Mouse (Mus musculus) MEL (cell line): ENCODE results near the gene 4921539E11Rik. TPM values are rescaled to one million over a fixed set of nuclear protein-coding genes. Genes with fewer than 3 reads are reported as not detected.

Source experiments
- DNase-seq: peaks from one replicate; pipeline ENCODE4 v3.0.0; 2011; ENCODE audit warnings: low read depth, low spot score
- H3K27ac ChIP-seq: 2 replicates; pipeline ENCODE4 v1.5.1; 2012; ENCODE audit warnings: low read depth, mild to moderate bottlenecking, control low read depth, low read length, moderate library complexity; ENCODE audit not compliant: control insufficient read depth
- H3K27me3 ChIP-seq, 2 experiments: fragments of 150-350 bp in 1 of 2; sonication (generic) in 1 of 2; 2 replicates each; pipeline ENCODE4 v1.6.1; 2012; ENCODE audit warnings: low read length in 2 of 2, mild to moderate bottlenecking in 2 of 2, improper control_type of control experiment in 1 of 2, moderate library complexity in 1 of 2; ENCODE audit not compliant: insufficient read depth in 2 of 2, control insufficient read depth in 1 of 2
- H3K36me3 ChIP-seq, 2 experiments: 2 replicates each; pipeline ENCODE4 v1.6.1; 2012 to 2014; ENCODE audit warnings: low read length in 2 of 2, improper control_type of control experiment in 1 of 2, inconsistent platforms in 1 of 2, mild to moderate bottlenecking in 1 of 2; ENCODE audit not compliant: insufficient read depth in 2 of 2, control insufficient read depth in 1 of 2
- H3K4me1 ChIP-seq, 2 experiments: fragments of 150-350 bp in 1 of 2; sonication (generic) in 1 of 2; 2 replicates each; pipeline ENCODE4 v1.6.1; 2012; ENCODE audit warnings: low read length in 2 of 2, improper control_type of control experiment in 1 of 2, mild to moderate bottlenecking in 1 of 2; ENCODE audit not compliant: insufficient read depth in 2 of 2, control insufficient read depth in 1 of 2
- H3K4me3 ChIP-seq, 2 experiments: fragments of 150-350 bp in 1 of 2; sonication (generic) in 1 of 2; 2 replicates each; pipeline ENCODE4 v1.5.1; 2012; ENCODE audit warnings: low read depth in 2 of 2, low read length in 2 of 2, mild to moderate bottlenecking in 2 of 2, moderate library complexity in 2 of 2, control low read depth in 1 of 2, improper control_type of control experiment in 1 of 2; ENCODE audit not compliant: control insufficient read depth in 1 of 2, insufficient read depth in 1 of 2
- H3K79me2 ChIP-seq: 2 replicates; pipeline ENCODE4 v1.6.1; 2012; ENCODE audit warnings: mild to moderate bottlenecking, low read length, moderate library complexity; ENCODE audit not compliant: control insufficient read depth, poor library complexity, insufficient read depth
- H3K9ac ChIP-seq: 2 replicates; pipeline ENCODE4 v1.6.1; 2012; ENCODE audit warnings: low read depth, mild to moderate bottlenecking, control low read depth, low read length, moderate library complexity; ENCODE audit not compliant: control insufficient read depth, poor library complexity, severe bottlenecking
- H3K9me3 ChIP-seq: fragments of 150-350 bp; sonication (generic); replicated peaks from 2 replicates; pipeline ENCODE4 v1.6.1; 2012; ENCODE audit warnings: mild to moderate bottlenecking, low read length, improper control_type of control experiment, moderate library complexity; ENCODE audit not compliant: insufficient read depth
- ELF1 ChIP-seq: IDR thresholded peaks from 2 replicates; pipeline ENCODE4 v1.6.1; 2014; ENCODE audit warnings: low read depth, mild to moderate bottlenecking, inconsistent platforms, low read length, improper control_type of control experiment, moderate library complexity
- EP300 ChIP-seq, 2 experiments: IDR thresholded peaks; 2 replicates each; pipeline ENCODE4 v1.6.1; 2011; ENCODE audit warnings: improper control_type of control experiment in 2 of 2, low read length in 2 of 2, low read depth in 1 of 2, mild to moderate bottlenecking in 1 of 2
- GATA1 ChIP-seq: IDR thresholded peaks from 2 replicates; pipeline ENCODE4 v1.6.1; 2011; ENCODE audit warnings: low read depth, low read length, improper control_type of control experiment
- KAT2A ChIP-seq: conservative IDR thresholded peaks from 2 replicates; pipeline ENCODE4 v1.6.1; 2012; ENCODE audit warnings: low read depth, low read length, improper control_type of control experiment, inconsistent platforms
- MEF2A ChIP-seq: IDR thresholded peaks from 2 replicates; pipeline ENCODE4 v1.6.1; 2014; ENCODE audit warnings: low read depth, mild to moderate bottlenecking, inconsistent platforms, low read length, improper control_type of control experiment; ENCODE audit not compliant: poor library complexity, insufficient replicate concordance, severe bottlenecking; ENCODE audit errors: extremely low read depth
- MXI1 ChIP-seq: IDR thresholded peaks from 2 replicates; pipeline ENCODE4 v1.6.1; 2011; ENCODE audit warnings: mild to moderate bottlenecking, low read depth, low read length, improper control_type of control experiment
- NRF1 ChIP-seq: IDR thresholded peaks from 2 replicates; pipeline ENCODE4 v1.6.1; 2014; ENCODE audit warnings: low read depth, mild to moderate bottlenecking, inconsistent platforms, low read length, improper control_type of control experiment, moderate library complexity; ENCODE audit not compliant: poor library complexity, insufficient read depth, severe bottlenecking
- POLR2AphosphoS2 ChIP-seq: IDR thresholded peaks from 2 replicates; pipeline ENCODE4 v1.6.1; 2011; ENCODE audit warnings: low read length, improper control_type of control experiment
- RCOR1 ChIP-seq: IDR thresholded peaks from 2 replicates; pipeline ENCODE4 v1.6.1; 2012; ENCODE audit warnings: low read depth, mild to moderate bottlenecking, inconsistent platforms, low read length, improper control_type of control experiment
- SIN3A ChIP-seq: IDR thresholded peaks from 2 replicates; pipeline ENCODE4 v1.6.1; 2012; ENCODE audit warnings: low read length, improper control_type of control experiment, inconsistent platforms
- TBP ChIP-seq: IDR thresholded peaks from 2 replicates; pipeline ENCODE4 v1.8.0; 2011; ENCODE audit warnings: low read depth, low read length, improper control_type of control experiment
- USF2 ChIP-seq, 2 experiments: IDR thresholded peaks; 2 replicates each; pipeline ENCODE4 v1.6.1; 2011 to 2012; ENCODE audit warnings: improper control_type of control experiment in 2 of 2, low read length in 2 of 2, borderline replicate concordance in 1 of 2, inconsistent platforms in 1 of 2, low read depth in 1 of 2, mild to moderate bottlenecking in 1 of 2; ENCODE audit not compliant: insufficient read depth in 1 of 2
- ZKSCAN1 ChIP-seq: IDR thresholded peaks from 2 replicates; pipeline ENCODE4 v1.6.1; 2012; ENCODE audit warnings: low read depth, mild to moderate bottlenecking, inconsistent platforms, low read length, improper control_type of control experiment, moderate library complexity
- ZNF384 ChIP-seq: IDR thresholded peaks from 2 replicates; pipeline ENCODE4 v1.6.1; 2012; ENCODE audit warnings: low read depth, mild to moderate bottlenecking, inconsistent platforms, low read length, improper control_type of control experiment
- polyA plus RNA-seq, 2 experiments: library from polyadenylated mRNA; stranded (reverse) in 1 of 2; unstranded in 1 of 2; fragments of >175 nt in 1 of 2; fragments of >200 nt in 1 of 2; gene quantifications; 2 replicates each; pipeline versions ENCODE4 v1.2.1 to v1.2.4; 2012; ENCODE audit warnings: low replicate concordance in 2 of 2, low read depth in 1 of 2; ENCODE audit not compliant: insufficient read length in 2 of 2, insufficient read depth in 1 of 2, missing spikeins in 1 of 2
- total RNA-seq: library from RNA; depleted of rRNA; stranded (reverse); fragments of 300-350 nt; gene quantifications from 2 replicates; pipeline ENCODE4 v1.2.3, GENCODE M21; 2012

Gene 4921539E11Rik
- total and polyA plus RNA-seq, 3 experiments, result not detected

DNA sequence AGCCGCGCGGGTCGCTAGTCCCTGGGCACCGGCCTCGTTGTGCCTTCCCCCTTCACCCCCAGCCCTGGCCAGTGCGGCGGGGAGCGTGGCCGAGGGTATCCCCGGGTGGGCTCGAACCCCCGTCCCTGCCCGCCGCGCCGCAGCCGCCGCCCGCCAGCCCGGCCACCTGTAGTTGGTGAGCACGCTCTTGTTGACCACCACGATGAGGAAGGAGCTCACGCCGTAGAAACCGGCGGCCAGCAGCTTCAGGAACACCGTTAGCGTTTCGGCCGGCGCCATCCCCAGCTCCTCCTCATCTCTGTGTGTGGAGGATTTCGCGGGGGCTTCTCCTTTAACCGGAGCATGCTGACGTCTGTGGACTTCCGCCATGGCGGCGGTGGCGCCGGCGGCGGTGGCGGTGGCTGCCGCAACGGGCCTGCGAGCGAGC, 76.2 kb downstream of the 4921539E11Rik start (continued):
- TF ChIP-seq KAT2A (no peak), SIN3A (0 out of 2 replicates have a peak, but pooled peaks have one; percentile 24)

- Histone ChIP-seq H3K27ac (peak overlapping the region; percentile 57; the same call in 1 of the 2 replicates), H3K79me2 (peaks cover 14% of the 10 kb centered on the region), H3K9me3 (no peaks in the 10 kb centered on the region), H3K9ac (peak overlapping the region; percentile 95), H3K27me3 (no peaks in the 10 kb centered on the region), H3K4me1 (peaks cover 2 to 5% of the 10 kb centered on the region in 2 experiments), H3K36me3 (peaks cover 0 to 11% of the 10 kb centered on the region in 2 experiments; a peak in 3 of 4 replicates), H3K4me3 (peak overlapping the region; percentile 91)
- peak; percentile 51 for DNase-seq
- no peak for TF ChIP-seq ZKSCAN1
- TF ChIP-seq SIN3A, result peak; percentile 68
- TF ChIP-seq ZNF384, result 0 out of 2 replicates have a peak, but pooled peaks have one; percentile 36
- peak; percentile 68 for TF ChIP-seq MXI1
- no peak for TF ChIP-seq EP300 (IDR thresholded peaks at IDR 0.05; ENCODE audit: low read depth in 1 of 2, low read length in 2 of 2)
- no peak for TF ChIP-seq ELF1
- 0 out of 2 replicates have a peak, but pooled peaks have one; percentile 23 for TF ChIP-seq TBP
- TF ChIP-seq NRF1, result no peak
- TF ChIP-seq, all 39 proteins: peak for 4
Observed at GRCm38 (mm10) chr4:103213859-103214497, 76.7 kb downstream of the 4921539E11Rik start.

DNA sequence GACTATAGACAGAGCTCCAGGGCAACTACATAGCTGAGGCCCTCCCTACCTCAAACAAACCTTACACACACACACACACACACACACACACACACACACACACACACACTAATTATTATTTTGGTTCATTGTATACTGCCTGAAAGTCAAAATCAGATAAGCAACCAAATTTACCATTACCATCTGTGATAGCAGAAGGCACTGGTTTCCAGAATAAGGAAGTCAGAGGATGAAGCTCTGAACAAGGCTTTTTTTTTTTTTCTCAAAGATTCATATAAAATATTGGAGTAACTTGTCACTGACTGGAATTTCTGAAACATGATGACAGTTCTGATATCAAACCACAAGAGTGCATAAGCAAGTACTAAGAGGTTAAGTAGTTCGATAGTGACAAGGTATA, 82.1 kb downstream of the 4921539E11Rik start:
- no peak overlapping the region for H3K27ac ChIP-seq
- H3K9ac ChIP-seq, result no peak overlapping the region
- no peak overlapping the region for H3K4me3 ChIP-seq
- peaks cover 3 to 9% of the 10 kb centered on the region in 2 experiments; a peak in 3 of 4 replicates for H3K4me1 ChIP-seq
- TF ChIP-seq USF2 (IDR thresholded peaks at IDR 0.05; ENCODE audit: borderline replicate concordance in 1 of 2, insufficient read depth in 1 of 2, low read depth in 1 of 2, low read length in 2 of 2) (no peak), GATA1 (peak; percentile 71), EP300 (IDR thresholded peaks at IDR 0.05; ENCODE audit: low read depth in 1 of 2, low read length in 2 of 2) (peak; percentile 23 to 40; a peak in 2 of 4 replicates), POLR2AphosphoS2 (no peak), ZNF384 (peak; percentile 91), RCOR1 (peak; percentile 81), MEF2A (no peak)
- no peaks in the 10 kb centered on the region for H3K79me2 ChIP-seq
- H3K36me3 ChIP-seq, result peaks cover 4 to 13% of the 10 kb centered on the region in 2 experiments
- no peaks in the 10 kb centered on the region for H3K27me3 ChIP-seq
- DNase-seq, result peak; percentile 34
- no peaks in the 10 kb centered on the region for H3K9me3 ChIP-seq
